Mouse (Mus musculus) stomach, embryonic 16.5 days (tissue): ENCODE data around the gene Usp51. TPM values are rescaled to one million over a fixed set of nuclear protein-coding genes. Genes with fewer than 3 reads are reported as not detected.
"Not testable (repeated sequence)": the region's sequence is repeated elsewhere in the genome, so short reads cannot be mapped to it uniquely, and the experiment has no call there.

ENCODE experiments used
- ATAC-seq: fragments of 200-750 bp; cut with Nextera tagmentation; 2 replicates; pipeline ENCODE4 v1.8.0; 2017; ENCODE audit warnings: moderate number of reproducible peaks, moderate TSS enrichment; ENCODE audit not compliant: insufficient read depth, low FRiP score
- H3K27ac ChIP-seq: fragments of 300-500 bp; sonication (generic); 2 replicates; pipeline ENCODE4 v1.5.1; 2014; ENCODE audit warnings: low read length
- H3K27me3 ChIP-seq: fragments of 300-500 bp; sonication (generic); 2 replicates; pipeline ENCODE4 v1.6.1; 2014; ENCODE audit warnings: low read length, control low read depth, mixed read lengths; ENCODE audit not compliant: control insufficient read depth, insufficient read depth
- H3K36me3 ChIP-seq: fragments of 300-500 bp; sonication (generic); 2 replicates; pipeline ENCODE4 v1.6.1; 2014; ENCODE audit warnings: low read length; ENCODE audit not compliant: control insufficient read depth, insufficient read depth
- H3K4me1 ChIP-seq: fragments of 300-500 bp; sonication (generic); 2 replicates; pipeline ENCODE4 v1.6.1; 2014; ENCODE audit warnings: low read length, control low read depth, mixed read lengths; ENCODE audit not compliant: control insufficient read depth, insufficient read depth
- H3K4me2 ChIP-seq: fragments of 300-500 bp; sonication (generic); 2 replicates; pipeline ENCODE4 v1.6.1; 2014; ENCODE audit warnings: low read depth, low read length, mixed read lengths
- H3K4me3 ChIP-seq: fragments of 300-500 bp; sonication (generic); replicated peaks from 2 replicates; pipeline ENCODE4 v1.5.1; 2014; ENCODE audit warnings: mild to moderate bottlenecking, low read length
- H3K9ac ChIP-seq: fragments of 300-500 bp; sonication (generic); 2 replicates; pipeline ENCODE4 v1.6.1; 2014; ENCODE audit warnings: low read length
- H3K9me3 ChIP-seq: fragments of 300-500 bp; sonication (generic); replicated peaks from 2 replicates; pipeline ENCODE4 v1.6.1; 2016; ENCODE audit warnings: low read length, control low read depth; ENCODE audit not compliant: control insufficient read depth
- WGBS: fragments of 180-500 bp; shearing (Covaris S2); extraction: QIAGEN DNeasy Blood & Tissue Kit; methylation state at CpG from one replicate; pipeline ENCODE4 v1.1.7; 2014; 5-methylcytosine and 5-hydroxymethylcytosine counted together
- polyA plus RNA-seq: library from polyadenylated mRNA; unstranded; fragments of >200 nt; fragmentation: Nextera tagmentation; extraction: Ambion mirVana; gene quantifications from 2 replicates; pipeline ENCODE4 v1.2.1, GENCODE M21; 2015

Usp51 gene
- polyA plus RNA-seq: 0.56 and 0.59 TPM in 2 replicates

DNA sequence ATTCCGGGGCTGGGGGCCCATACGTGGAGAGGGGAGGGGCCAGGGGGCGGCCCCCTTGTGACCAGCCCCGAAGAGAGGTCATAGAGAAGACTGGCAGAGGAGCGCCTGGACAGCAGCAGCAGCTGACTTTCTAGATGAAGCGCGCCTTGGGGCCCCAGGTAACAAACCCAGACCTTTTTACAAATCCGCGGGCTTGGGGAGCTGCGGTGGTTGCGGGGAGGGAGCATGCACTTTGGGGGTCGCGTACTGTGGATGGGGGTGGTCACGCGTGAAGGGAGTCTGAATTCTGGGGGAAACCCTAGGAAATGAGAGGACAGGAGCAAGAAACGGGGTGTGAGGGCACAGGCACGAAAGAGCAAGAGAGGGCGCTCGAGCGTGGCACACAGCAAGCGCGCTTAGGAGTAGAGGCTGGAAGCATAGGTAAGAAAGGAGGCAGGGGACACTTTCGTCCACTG is at the start of gene Usp51:
Gene Usp51 (plus strand): TSS at position 83 of the 455 bp plus-strand sequence.
- peak; percentile 65; the same call in 1 of the 2 replicates for ATAC-seq
- Histone ChIP-seq H3K4me1 (no peaks in the 10 kb centered on the region), H3K9ac (peak within 1 kb of the TSS; percentile 65), H3K27me3 (peaks cover 3% of the 10 kb centered on the region; the same call in 1 of the 2 replicates), H3K4me2 (peak within 1 kb of the TSS; percentile 59), H3K36me3 (no peaks in the 10 kb centered on the region), H3K9me3 (no peaks in the 10 kb centered on the region), H3K27ac (no peak within 1 kb of the TSS), H3K4me3 (peak within 1 kb of the TSS; percentile 61)
- 12% methylated on average over 23 of the region's 23 CpGs for WGBS

DNA sequence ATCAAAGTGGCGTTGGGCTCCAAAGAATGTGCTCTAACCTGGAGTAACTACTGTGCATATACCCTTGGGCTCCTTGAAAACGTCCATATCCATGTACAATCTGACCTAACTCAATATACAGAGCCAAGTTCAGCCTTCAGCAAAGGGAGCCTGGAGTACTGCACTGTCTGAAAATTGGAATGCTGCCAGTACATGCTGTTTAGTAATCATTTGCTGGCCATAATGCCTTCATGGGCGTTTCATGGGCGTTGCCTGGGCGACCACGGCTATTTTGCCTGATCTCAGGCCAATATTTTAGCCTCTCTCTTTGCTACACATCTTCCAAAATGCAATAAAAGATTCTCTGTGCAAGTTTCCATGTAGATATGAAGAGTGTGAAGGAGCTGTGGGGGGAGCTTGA is 36.7 kb upstream of the Usp51 start:
- H3K9me3 ChIP-seq: no peaks in the 10 kb centered on the region
- H3K4me1 ChIP-seq: no peaks in the 10 kb centered on the region
- no peak overlapping the region for H3K27ac ChIP-seq
- H3K4me2 ChIP-seq: no peak overlapping the region
- H3K9ac ChIP-seq: no peak overlapping the region
- 68% methylated on average over 6 of the region's 6 CpGs for WGBS
- ATAC-seq: no peak
- no peaks in the 10 kb centered on the region for H3K27me3 ChIP-seq
- no peaks in the 10 kb centered on the region for H3K36me3 ChIP-seq
- no peak overlapping the region for H3K4me3 ChIP-seq

DNA sequence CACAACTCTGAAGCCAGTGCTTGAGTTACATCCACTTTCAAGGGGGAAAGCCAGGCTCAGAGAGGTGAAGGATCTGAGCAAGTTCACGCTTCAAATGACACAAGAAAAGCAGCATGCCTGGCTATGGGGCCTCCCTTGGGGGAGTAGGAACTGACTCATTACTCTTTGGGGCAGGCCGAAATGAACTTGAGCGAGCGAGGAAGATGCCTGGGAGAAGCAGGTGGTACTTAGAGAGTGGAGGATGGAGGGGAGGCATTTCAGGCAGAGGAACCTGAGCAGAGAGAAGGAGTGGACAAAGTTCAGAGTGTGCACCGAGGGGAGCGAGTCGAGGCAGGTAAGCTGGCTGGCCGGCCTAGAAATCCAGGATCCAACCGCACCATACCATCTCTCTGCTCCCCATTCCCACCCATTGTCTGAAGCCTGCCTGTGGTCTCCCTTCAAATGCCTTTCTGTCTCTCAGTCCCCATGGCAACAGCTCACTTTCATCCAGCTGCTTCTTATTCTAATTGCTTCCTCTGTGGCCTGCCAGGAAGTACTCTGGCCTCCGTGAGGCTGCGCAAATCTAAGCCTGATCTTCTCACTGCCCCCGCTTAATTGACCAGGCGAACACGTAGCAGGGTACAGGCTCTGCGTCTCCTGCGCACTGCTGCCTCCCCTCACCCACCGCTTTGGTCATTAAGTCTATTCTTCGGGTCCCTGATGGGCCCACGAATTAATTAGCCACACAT is 32.6 kb upstream of the Usp51 start:
- not testable (repeated sequence) for H3K4me3 ChIP-seq, H3K36me3 ChIP-seq, H3K9me3 ChIP-seq, H3K9ac ChIP-seq, H3K4me2 ChIP-seq, H3K4me1 ChIP-seq, H3K27me3 ChIP-seq, H3K27ac ChIP-seq
- WGBS: 28% methylated on average over 5 of the region's 19 CpGs
- ATAC-seq: peak; percentile 74

DNA sequence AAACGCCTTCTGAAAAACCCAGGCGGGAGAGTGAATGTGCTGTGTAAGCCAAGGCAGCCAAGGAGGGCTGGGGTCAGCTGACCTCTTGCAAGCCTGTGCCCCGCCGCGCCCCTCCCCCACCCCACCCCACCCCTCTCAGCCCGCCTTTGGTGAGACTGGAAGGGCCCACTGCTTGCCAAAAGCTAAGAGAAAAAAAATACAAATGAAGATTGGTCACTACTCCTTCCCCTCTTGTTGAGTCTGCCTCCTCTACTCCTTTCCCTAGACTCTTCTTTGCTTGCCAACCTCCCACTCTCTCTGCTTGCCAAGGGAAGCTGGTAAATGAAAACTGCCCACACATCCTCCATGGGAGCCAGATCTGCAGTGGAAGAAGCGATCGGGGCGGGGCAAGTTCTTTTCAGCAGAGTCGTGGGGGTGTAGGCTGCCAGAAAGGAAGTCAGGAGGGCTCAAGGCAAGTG is 32.0 kb upstream of the Usp51 start:
- Histone ChIP-seq H3K4me1 (no peaks in the 10 kb centered on the region), H3K4me2 (no peak overlapping the region), H3K27me3 (no peaks in the 10 kb centered on the region; the same call in 1 of the 2 replicates), H3K27ac (no peak overlapping the region), H3K4me3 (no peak overlapping the region), H3K9me3 (no peaks in the 10 kb centered on the region), H3K36me3 (no peaks in the 10 kb centered on the region), H3K9ac (no peak overlapping the region)
- ATAC-seq: peak; percentile 58
- 22% methylated on average over 6 of the region's 10 CpGs for WGBS

DNA sequence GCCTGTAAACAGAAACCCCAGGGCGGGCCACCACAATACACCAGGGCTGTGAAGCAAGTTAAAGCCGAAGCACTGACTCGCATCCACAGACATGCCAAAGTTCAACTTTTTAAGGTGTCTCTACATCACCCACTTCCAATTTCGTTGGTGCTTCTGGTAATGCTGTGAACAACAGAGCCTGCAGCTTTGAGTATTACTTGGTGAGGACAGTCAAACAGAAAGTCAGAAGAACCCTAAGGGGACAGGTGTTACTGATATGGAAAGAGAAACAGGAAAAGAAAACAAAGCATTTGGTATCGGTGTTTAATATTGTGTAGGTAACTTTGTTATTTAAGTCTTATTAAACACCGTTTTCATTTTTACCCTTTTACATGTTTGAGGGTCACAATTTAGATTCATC is 29.7 kb upstream of the Usp51 start:
- Histone ChIP-seq H3K4me3 (no peak overlapping the region), H3K4me2 (no peak overlapping the region), H3K36me3 (no peaks in the 10 kb centered on the region), H3K4me1 (no peaks in the 10 kb centered on the region), H3K9me3 (no peaks in the 10 kb centered on the region), H3K27ac (no peak overlapping the region), H3K9ac (no peak overlapping the region), H3K27me3 (no peaks in the 10 kb centered on the region; the same call in 1 of the 2 replicates)
- ATAC-seq: no peak
- WGBS: 88% methylated on average over 6 of the region's 6 CpGs

DNA sequence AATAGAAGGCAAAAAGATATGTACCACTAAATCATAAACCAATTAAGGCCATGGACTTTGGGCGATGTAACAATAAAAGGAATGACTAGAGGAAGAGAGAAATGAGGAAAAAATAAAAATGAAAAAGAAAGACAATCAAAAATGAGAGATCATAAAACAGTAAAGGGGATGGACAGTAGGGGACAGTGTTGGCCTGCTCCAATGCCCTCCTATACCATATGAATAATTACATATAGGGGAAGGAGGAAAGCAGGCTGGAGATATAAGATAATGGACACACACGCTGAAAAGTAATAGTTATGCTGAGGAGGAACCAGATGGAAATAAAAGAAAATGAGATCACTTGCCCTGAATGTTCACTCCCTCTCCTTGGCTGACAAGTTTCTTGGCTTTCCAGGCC is 21.3 kb upstream of the Usp51 start:
- no peaks in the 10 kb centered on the region for H3K9me3 ChIP-seq
- 51% methylated on average over 2 of the region's 2 CpGs for WGBS
- no peak for ATAC-seq

DNA sequence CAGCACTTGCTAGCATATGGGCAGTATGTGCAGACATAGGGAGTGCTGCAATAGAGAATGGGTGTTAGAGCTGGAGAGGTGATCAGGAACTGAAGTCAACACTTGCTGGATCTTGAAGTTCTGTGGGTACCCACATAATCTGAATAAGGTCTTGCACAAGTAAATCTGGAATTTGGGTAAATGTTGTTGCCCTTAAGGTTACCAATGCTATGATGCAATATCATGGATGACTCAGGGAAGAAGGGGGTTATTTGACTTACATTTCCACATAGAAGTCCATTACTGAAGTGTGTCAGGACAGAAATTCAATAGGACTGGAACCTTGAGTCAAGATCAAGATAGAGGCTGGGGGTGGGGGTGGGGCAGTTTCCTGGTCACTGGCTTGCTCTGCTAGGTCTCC is 16.4 kb upstream of the Usp51 start:
- not testable (repeated sequence) for H3K4me2 ChIP-seq, H3K4me1 ChIP-seq, ATAC-seq, H3K27ac ChIP-seq, H3K27me3 ChIP-seq, H3K36me3 ChIP-seq, H3K9me3 ChIP-seq, H3K4me3 ChIP-seq, H3K9ac ChIP-seq

More for the DNA sequence above, 21.3 kb upstream of the Usp51 start:
- no peaks in the 10 kb centered on the region for H3K36me3 ChIP-seq
- H3K4me2 ChIP-seq: no peak overlapping the region
- H3K9ac ChIP-seq: no peak overlapping the region
- no peak overlapping the region for H3K27ac ChIP-seq
- H3K4me3 ChIP-seq: no peak overlapping the region
- no peaks in the 10 kb centered on the region for H3K27me3 ChIP-seq
- no peaks in the 10 kb centered on the region for H3K4me1 ChIP-seq

DNA sequence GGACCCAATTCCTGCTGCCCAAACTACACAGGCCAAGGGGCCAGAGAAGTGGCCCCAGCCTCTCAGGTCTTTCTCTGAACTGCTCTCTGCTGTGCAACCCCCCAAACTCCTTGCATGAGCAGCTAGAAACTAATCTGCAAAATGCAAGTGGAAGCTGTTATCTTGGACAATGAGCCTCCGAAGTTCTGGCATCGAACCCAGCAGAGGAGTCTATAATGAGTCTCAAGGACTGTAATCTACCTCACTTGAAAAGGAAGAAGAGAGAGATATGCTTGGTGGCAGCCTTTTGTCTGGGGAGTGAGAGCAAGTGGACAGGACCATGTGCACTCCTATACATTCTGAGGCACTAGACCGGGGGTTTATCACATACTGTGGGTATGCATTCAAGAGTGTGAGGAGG is 10.2 kb upstream of the Usp51 start:
- not testable (repeated sequence) for H3K4me3 ChIP-seq, H3K27ac ChIP-seq, H3K27me3 ChIP-seq, H3K4me2 ChIP-seq, H3K4me1 ChIP-seq, H3K9me3 ChIP-seq, H3K9ac ChIP-seq, H3K36me3 ChIP-seq, ATAC-seq
- no CpG with 5 or more reads among the region's 3 CpGs for WGBS

DNA sequence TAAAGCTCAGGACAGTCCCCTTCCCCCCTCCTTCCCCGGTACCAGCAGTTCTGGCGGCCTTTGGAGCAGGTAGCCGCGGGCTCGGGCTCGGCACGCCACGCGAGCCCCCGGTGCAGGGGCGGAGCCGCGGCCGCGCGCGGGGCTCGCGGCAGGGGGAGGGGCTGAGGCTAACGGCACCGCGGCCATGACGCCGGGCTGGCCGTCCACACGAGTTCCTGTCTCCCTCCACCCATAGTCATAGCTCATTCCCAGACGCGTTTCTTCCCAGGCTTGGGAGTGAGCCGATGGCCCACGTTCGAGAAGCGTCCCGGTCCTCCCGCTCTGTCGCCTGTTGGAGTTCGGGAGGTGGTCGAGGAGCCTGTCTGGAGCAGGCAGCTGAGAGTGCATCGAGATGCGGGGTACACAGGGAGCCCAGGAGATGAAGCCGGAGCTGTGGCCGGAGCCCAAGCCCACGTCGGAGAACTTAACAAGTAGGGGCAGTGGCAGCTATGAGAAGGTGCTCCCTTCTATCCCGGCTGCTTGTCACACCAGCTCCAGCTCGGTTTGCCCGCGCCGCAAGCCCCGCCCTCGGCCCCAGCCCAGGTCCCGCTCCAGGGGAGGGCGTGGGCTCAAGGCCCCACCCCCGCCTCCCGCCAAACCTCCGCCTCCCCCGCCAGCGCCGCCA is 884 bp downstream of the Usp51 start:
- peak; percentile 90 for ATAC-seq
- whole genome bisulfite sequencing: 15% methylated on average over 57 of the region's 58 CpGs

More for the DNA sequence above, 884 bp downstream of the Usp51 start:
- no peaks in the 10 kb centered on the region for H3K4me1 ChIP-seq
- H3K27ac ChIP-seq: no peak overlapping the region
- no peaks in the 10 kb centered on the region for H3K36me3 ChIP-seq
- H3K4me3 ChIP-seq: peak overlapping the region; percentile 61
- H3K4me2 ChIP-seq: peak overlapping the region; percentile 59
- H3K9me3 ChIP-seq: no peaks in the 10 kb centered on the region
- peak overlapping the region; percentile 65 for H3K9ac ChIP-seq
- peaks cover 3% of the 10 kb centered on the region; the same call in 1 of the 2 replicates for H3K27me3 ChIP-seq
